Mouse (Mus musculus) gastrocnemius, postnatal 10 days (tissue): ENCODE results near the gene Pdik1l. TPM values are rescaled to one million over a fixed set of nuclear protein-coding genes. Genes with fewer than 3 reads are reported as not detected.
A peak's percentile ranks its signal among the peaks of the same experiment; 100 is the strongest.
"Not testable (repeated sequence)": the region's sequence is repeated elsewhere in the genome, so short reads cannot be mapped to it uniquely, and the experiment has no call there.

Experiments
- DNase-seq: peaks from one replicate; pipeline ENCODE4 v3.0.0; 2021; ENCODE audit warnings: mixed read lengths
- total RNA-seq, 2 experiments: library from RNA; stranded (reverse); gene quantifications; 2 replicates each; pipeline ENCODE4 v1.2.3; 2021

Gene Pdik1l
- total RNA-seq, 2 experiments from 2014 or later: 5.8 to 8.4 TPM

DNA sequence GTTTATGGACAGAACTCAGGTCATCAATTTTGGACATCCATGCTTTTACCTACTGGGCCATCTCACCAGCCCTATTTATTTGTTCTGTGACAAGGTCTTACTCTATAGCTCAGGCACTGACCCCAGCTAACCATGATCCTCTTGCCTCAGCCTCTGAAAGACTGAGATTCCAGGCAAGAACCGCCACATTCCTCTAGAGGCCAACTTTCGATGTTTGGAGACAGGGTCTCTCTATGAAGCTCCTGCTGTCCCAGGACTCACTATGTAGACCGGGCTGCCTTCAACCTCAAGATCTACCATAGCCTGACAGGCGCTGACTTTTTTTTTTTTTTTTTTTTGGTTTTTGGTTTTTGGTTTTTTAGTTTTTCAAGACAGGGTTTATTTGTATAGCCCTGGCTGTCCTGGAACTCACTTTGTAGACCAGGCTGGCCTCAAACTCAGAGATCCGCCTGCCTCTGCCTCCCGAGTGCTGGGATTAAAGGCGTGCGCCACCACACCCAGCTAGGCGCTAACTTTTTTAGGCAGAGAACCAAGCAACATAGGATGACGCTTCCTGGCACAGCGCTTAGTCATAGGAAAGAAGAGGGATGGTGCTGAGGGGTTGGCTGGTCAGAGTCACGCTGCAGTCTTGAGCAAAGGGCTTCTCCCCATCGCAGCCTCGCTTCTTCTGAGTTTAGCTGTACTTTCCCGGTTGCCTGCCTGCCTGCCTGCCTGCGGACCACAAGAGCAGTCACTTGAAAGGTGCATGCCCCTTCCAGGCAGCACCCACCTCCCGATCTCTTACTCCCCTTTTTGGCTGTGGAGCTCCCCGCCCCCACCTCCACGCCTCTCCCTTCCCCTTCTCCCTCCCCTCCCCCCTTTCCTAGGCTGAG, 11.2 kb upstream of the Pdik1l start:
- no peak for DNase-seq

- DNase-seq: no peak
Observed at GRCm38 (mm10) chr4:134297369-134297768, 9.7 kb upstream of the Pdik1l start.

GRCm38 (mm10) chr4:134296523-134296922, 8.8 kb upstream of the Pdik1l start:
- DNase-seq: no peak

GRCm38 (mm10) chr4:134296096-134296495, 8.4 kb upstream of the Pdik1l start:
- DNase-seq: not testable (repeated sequence)

- no peak for DNase-seq
Observed at GRCm38 (mm10) chr4:134293692-134294163, 6.0 kb upstream of the Pdik1l start.

GRCm38 (mm10) chr4:134293061-134293691, 5.5 kb upstream of the Pdik1l start:
- DNase-seq: no peak

GRCm38 (mm10) chr4:134292067-134292466, 4.4 kb upstream of the Pdik1l start:
- DNase-seq: peak; percentile 79

- no peak for DNase-seq
Observed at GRCm38 (mm10) chr4:134288397-134289256, 932 bp upstream of the Pdik1l start.

- DNase-seq: peak; percentile 99
Observed at GRCm38 (mm10) chr4:134287168-134287564, 529 bp downstream of the Pdik1l start.

GRCm38 (mm10) chr4:134286226-134287167, 1.2 kb downstream of the Pdik1l start:
- DNase-seq: peak; percentile 44

GRCm38 (mm10) chr4:134284942-134285341, 2.8 kb downstream of the Pdik1l start:
- DNase-seq: no peak

- DNase-seq: no peak
Observed at GRCm38 (mm10) chr4:134273417-134274345, 14.0 kb downstream of the Pdik1l start.

DNA sequence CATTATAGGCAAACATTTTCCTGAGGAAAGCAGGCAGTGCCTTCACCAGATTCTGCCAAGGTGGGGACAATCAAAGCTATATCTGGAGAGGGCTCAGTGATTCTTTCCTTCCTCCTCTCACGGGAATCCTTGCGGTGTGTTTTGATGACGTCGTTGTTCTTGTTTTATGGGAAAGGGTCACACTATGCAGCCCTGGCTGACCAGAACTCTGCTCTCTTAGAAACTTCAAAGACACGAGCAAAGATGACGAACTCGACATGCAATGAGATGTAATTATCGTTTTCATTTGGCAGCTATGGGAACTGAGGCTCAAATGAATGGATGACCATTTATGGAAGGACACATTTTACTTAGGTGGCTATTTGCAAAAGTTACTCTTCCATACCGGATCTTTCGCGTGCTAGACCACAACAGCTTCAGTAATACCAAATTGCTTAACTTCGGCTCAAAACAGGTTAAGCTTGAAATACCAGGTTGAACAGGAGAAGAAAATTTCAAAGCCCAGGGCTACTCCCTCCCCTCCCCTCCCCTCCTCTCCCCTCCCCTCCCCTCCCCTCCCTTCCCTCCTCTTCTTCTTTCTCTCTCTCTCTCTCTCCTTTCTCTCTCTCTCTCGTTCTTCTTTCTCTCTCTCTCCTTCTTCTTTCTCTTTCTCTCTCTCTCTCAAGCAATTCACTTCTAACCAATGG, 14.8 kb downstream of the Pdik1l start:
- no peak for DNase-seq

- DNase-seq: no peak
Observed at GRCm38 (mm10) chr4:134271979-134272378, 15.7 kb downstream of the Pdik1l start.

DNA sequence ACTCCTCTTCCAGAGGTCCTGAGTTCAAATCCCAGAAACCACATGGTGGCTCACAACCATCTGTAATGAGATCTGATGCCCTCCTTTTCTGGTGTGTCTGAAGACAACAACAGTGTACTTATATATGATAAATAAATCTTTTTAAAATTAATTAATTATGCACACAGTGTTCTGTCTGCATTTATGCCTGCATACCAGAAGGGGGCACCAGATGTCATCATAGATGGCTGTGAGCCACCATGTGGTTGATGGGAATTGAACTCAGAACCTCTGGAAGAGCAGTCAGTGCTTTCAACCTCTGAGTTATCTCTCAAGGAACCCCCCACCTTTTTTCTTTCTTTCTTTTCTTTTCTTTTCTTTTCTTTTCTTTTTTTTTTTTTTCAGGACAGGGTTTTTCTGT, 18.1 kb downstream of the Pdik1l start:
- DNase-seq: not testable (repeated sequence)

DNA sequence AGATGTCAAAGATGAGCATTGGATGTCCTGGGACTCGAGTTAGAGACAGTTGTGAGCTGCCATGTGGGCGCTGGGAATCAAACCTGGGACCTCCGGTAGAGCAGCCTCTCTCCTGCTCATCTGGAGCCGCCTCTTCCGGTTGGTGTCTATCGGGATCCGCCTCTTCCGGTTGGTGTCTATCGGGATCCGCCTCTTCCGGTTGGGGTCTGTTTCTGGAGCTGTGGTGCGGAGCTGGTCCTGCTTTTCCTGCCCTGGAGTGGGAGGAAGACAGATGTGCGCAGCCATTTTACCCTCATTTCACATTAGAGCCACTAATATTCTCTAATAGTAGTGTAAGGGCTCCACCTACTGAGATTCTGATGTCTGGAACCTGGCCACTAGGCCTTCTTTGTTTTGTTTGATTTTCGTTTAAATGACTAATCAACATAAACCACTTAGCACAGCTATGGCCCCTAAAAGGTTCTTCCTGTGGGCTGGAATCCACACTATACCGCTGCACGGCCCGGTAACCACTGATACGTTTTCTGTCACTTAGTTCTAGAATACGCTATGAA, 19.5 kb downstream of the Pdik1l start:
- DNase-seq: no peak

DNA sequence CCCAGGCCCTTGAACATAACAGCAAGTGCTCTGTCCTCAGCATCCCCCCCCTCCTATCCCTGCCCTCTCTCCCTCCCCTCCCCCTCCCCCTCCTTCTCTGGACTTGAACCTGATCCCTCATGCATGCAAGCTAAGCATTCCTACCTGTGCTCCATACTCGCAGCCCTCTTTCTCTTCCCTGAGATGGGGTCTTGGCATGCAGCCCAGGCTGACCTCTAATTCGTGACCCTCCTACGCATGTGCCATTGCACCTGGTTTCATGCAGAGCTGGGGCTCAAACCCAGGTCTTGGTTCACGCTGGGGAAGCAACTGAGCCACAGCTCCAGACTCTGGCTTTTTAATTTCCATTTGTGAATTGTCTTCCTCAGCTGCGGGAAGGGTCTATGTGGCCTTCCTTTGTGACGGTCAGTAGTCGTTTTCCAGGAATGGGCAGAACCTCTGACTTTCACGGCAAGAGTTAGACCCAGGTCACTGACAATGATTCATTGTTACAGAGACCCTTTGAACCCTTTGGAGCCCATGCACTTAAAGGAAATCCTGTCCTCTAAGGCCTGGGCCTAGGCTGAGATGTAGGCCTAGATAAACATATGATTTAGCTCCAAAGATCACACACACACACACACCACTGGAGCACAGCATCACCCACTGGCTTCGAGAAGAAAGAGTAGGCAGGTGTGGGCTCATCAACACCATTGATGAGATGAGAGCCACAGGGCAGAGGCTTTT, 21.7 kb downstream of the Pdik1l start:
- DNase-seq: no peak

- DNase-seq: peak; percentile 76
Observed at GRCm38 (mm10) chr4:134263191-134263590, 24.5 kb downstream of the Pdik1l start.
